Mouse (Mus musculus): ENCODE data around the gene 1700001K19Rik. TPM values are rescaled to one million over a fixed set of nuclear protein-coding genes. Genes with fewer than 3 reads are reported as not detected.

1700001K19Rik gene
- polyA plus RNA-seq, 1 experiment from 2014 or later, result 0.42 TPM

DNA sequence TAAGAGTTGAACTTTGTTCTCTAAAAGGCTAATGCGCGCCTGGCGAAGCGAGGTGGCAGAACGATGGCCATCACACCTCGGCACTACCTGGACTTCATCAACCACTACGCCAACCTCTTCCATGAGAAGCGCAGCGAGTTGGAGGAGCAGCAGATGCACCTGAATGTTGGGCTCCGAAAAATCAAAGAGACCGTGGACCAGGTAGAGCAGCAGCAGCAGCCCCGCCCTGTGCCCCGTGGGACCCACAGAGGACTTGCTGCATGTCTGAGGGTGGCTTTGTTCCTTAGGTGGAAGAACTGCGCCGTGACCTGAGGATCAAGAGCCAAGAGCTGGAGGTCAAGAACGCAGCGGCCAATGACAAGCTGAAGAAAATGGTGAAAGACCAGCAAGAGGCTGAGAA is 31.0 kb downstream of the 1700001K19Rik start:
- no peak for DNase-seq (ENCODE audit: low spot score)
- Histone ChIP-seq H3K9me3 (ENCODE audit: control insufficient read depth, low read length) (no peaks in the 10 kb centered on the region), H3K27ac (ENCODE audit: low read depth, low read length) (no peak overlapping the region), H3K9ac (ENCODE audit: low read depth, low read length) (no peak overlapping the region), H3K4me3 (ENCODE audit: low read depth, low read length) (no peak overlapping the region), H3K27me3 (ENCODE audit: control insufficient read depth, insufficient read depth, low read length) (no peaks in the 10 kb centered on the region), H3K4me1 (replicated peaks; ENCODE audit: control insufficient read depth, insufficient read depth, low read length) (no peaks in the 10 kb centered on the region), H3K4me2 (replicated peaks; ENCODE audit: low read depth, low read length) (no peak overlapping the region), H3K36me3 (ENCODE audit: control insufficient read depth, insufficient read depth, low read length) (peaks cover 56% of the 10 kb centered on the region)
- no peak for ATAC-seq (ENCODE audit: low FRiP score)
- 98% methylated on average over 17 of the region's 17 CpGs for WGBS

DNA sequence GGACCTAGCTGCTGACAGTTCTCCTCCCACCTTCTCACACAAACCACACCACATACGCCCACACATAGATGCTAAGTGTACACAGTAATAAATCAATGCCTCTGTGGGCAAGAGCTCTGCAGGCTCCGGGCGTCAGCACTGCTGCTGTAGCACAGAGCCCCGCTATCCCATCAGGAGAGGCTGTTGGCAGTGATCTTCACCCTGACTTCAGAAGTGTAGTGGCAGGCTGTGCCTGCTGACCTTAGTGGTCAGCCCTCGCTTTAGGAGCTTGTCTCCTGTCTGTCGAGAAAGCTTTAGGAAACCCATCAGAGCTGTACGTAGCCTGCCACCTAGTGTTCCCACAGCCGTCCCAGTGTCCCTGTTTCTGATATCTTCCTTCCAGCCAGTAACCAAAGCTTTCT is 32.2 kb downstream of the 1700001K19Rik start:
- H3K27ac ChIP-seq (ENCODE audit: low read depth, low read length), result no peak overlapping the region
- no peak overlapping the region for H3K4me2 ChIP-seq (replicated peaks; ENCODE audit: low read depth, low read length)
- H3K36me3 ChIP-seq (ENCODE audit: control insufficient read depth, insufficient read depth, low read length), result peaks cover 54% of the 10 kb centered on the region
- H3K9me3 ChIP-seq (ENCODE audit: control insufficient read depth, low read length), result no peaks in the 10 kb centered on the region
- WGBS, result 89% methylated on average over 8 of the region's 8 CpGs
- H3K9ac ChIP-seq (ENCODE audit: low read depth, low read length), result no peak overlapping the region
- no peaks in the 10 kb centered on the region for H3K4me1 ChIP-seq (replicated peaks; ENCODE audit: control insufficient read depth, insufficient read depth, low read length)
- H3K4me3 ChIP-seq (ENCODE audit: low read depth, low read length), result no peak overlapping the region
- H3K27me3 ChIP-seq (ENCODE audit: control insufficient read depth, insufficient read depth, low read length), result no peaks in the 10 kb centered on the region
- DNase-seq (ENCODE audit: low spot score) (no peak), ATAC-seq (ENCODE audit: low FRiP score) (no peak)

DNA sequence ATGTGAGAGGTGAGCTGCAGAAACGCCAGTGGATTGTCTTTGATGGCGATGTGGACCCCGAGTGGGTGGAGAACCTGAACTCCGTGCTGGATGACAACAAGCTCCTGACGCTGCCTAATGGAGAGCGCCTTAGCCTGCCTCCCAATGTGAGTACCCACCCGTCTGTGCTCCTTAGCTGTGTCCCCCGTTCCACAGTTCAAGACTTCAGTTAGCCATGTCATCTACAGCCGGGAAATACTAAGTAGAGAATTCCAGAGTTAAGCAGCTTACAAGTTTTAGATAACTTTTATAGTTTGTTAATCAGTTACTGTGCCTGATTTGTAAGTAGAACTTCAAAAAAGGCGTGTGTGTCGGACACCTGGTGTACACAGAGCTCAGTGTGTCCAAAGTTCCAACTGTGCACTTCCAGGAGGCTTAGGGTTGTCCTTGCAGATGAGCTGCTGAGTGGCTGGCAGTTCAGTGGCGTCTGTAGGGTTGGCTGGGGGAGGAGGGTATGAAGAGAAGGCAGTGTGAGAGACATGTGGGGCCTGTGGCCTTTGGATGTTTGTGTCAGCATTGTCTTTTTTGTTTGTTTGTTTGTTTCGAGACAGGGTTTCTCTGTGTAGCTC is 44.8 kb downstream of the 1700001K19Rik start:
- no peak overlapping the region for H3K27ac ChIP-seq (ENCODE audit: low read depth, low read length)
- 95% methylated on average over 13 of the region's 13 CpGs for WGBS
- H3K9ac ChIP-seq (ENCODE audit: low read depth, low read length), result no peak overlapping the region
- no peaks in the 10 kb centered on the region for H3K4me1 ChIP-seq (replicated peaks; ENCODE audit: control insufficient read depth, insufficient read depth, low read length)
- H3K9me3 ChIP-seq (ENCODE audit: control insufficient read depth, low read length), result no peaks in the 10 kb centered on the region
- H3K4me2 ChIP-seq (replicated peaks; ENCODE audit: low read depth, low read length), result no peak overlapping the region
- H3K27me3 ChIP-seq (ENCODE audit: control insufficient read depth, insufficient read depth, low read length), result no peaks in the 10 kb centered on the region
- H3K36me3 ChIP-seq (ENCODE audit: control insufficient read depth, insufficient read depth, low read length), result peaks cover 38% of the 10 kb centered on the region
- H3K4me3 ChIP-seq (ENCODE audit: low read depth, low read length), result no peak overlapping the region
- DNase-seq (ENCODE audit: low spot score) (no peak), ATAC-seq (ENCODE audit: low FRiP score) (no peak)

DNA sequence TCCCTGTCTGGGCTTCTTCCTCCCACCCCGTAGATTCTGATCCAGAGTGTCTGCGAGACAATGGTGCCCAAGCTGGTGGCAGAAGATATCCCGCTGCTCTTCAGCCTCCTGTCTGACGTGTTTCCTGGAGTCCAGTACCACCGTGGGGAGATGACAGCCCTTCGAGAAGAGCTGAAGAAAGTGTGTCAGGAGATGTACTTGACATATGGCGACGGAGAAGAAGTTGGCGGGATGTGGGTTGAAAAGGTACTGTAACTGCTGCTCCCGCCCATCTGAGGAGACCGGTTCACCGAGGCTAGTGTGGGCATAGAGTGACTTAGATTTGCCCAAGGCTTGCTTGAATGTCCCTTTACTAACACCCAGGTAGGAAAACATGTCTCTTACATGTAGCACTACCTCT is 46.1 kb downstream of the 1700001K19Rik start:
- Histone ChIP-seq H3K9me3 (ENCODE audit: control insufficient read depth, low read length) (no peaks in the 10 kb centered on the region), H3K36me3 (ENCODE audit: control insufficient read depth, insufficient read depth, low read length) (peaks cover 40% of the 10 kb centered on the region), H3K4me1 (replicated peaks; ENCODE audit: control insufficient read depth, insufficient read depth, low read length) (no peaks in the 10 kb centered on the region), H3K27me3 (ENCODE audit: control insufficient read depth, insufficient read depth, low read length) (no peaks in the 10 kb centered on the region), H3K4me2 (replicated peaks; ENCODE audit: low read depth, low read length) (no peak overlapping the region), H3K4me3 (ENCODE audit: low read depth, low read length) (no peak overlapping the region), H3K27ac (ENCODE audit: low read depth, low read length) (no peak overlapping the region), H3K9ac (ENCODE audit: low read depth, low read length) (no peak overlapping the region)
- ATAC-seq (ENCODE audit: low FRiP score) (no peak), DNase-seq (ENCODE audit: low spot score) (no peak)
- 95% methylated on average over 12 of the region's 12 CpGs for WGBS

DNA sequence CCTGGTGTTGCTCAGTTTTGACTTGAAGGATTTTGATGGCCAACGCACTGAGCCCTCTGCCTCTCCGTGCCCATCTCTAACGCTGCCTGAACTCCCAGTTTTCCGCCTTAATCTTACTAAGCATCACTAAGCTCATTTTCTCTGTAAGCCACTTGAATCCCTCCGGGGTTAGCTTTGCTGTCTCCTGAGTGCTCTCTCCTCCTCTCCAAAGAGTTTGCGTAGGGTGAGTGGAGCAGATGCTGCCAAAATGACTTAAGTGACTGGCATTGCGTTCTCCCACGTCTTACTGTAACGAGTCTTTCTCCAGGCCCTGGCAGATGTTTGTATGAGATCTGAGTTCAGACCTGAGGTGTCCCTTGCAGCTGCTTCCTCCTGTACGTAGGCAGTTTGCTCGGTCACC is 52.4 kb downstream of the 1700001K19Rik start:
- Histone ChIP-seq H3K9me3 (ENCODE audit: control insufficient read depth, low read length) (no peaks in the 10 kb centered on the region), H3K4me2 (replicated peaks; ENCODE audit: low read depth, low read length) (no peak overlapping the region), H3K27me3 (ENCODE audit: control insufficient read depth, insufficient read depth, low read length) (no peaks in the 10 kb centered on the region), H3K27ac (ENCODE audit: low read depth, low read length) (no peak overlapping the region), H3K4me1 (replicated peaks; ENCODE audit: control insufficient read depth, insufficient read depth, low read length) (no peaks in the 10 kb centered on the region), H3K4me3 (ENCODE audit: low read depth, low read length) (no peak overlapping the region), H3K9ac (ENCODE audit: low read depth, low read length) (no peak overlapping the region), H3K36me3 (ENCODE audit: control insufficient read depth, insufficient read depth, low read length) (peaks cover 60% of the 10 kb centered on the region)
- 97% methylated on average over 11 of the region's 11 CpGs for WGBS
- DNase-seq (ENCODE audit: low spot score) (no peak), ATAC-seq (ENCODE audit: low FRiP score) (no peak)

Other genes with a start within 250 kb of the 1700001K19Rik start
- gene Ppp2r5c, start 235.5 kb downstream of the 1700001K19Rik start, polyA plus RNA-seq (2014; fragmentation: Nextera tagmentation; extraction: Ambion mirVana), result 162 and 172 TPM in 2 replicates
- gene Dync1h1, start 81.2 kb downstream of the 1700001K19Rik start, polyA plus RNA-seq (2014; fragmentation: Nextera tagmentation; extraction: Ambion mirVana), result 81.7 and 93.0 TPM in 2 replicates
- gene Hsp90aa1, start 20.1 kb upstream of the 1700001K19Rik start, polyA plus RNA-seq (2014; fragmentation: Nextera tagmentation; extraction: Ambion mirVana), result 1,493 and 1,600 TPM in 2 replicates
- gene Wdr20, start 55.3 kb upstream of the 1700001K19Rik start, polyA plus RNA-seq (2014; fragmentation: Nextera tagmentation; extraction: Ambion mirVana), result 22.8 and 25.6 TPM in 2 replicates
- 11.0 and 14.4 TPM in 2 replicates for gene Mok, start 158.3 kb upstream of the 1700001K19Rik start, polyA plus RNA-seq (2014; fragmentation: Nextera tagmentation; extraction: Ambion mirVana)
- 2.5 and 3.2 TPM in 2 replicates for gene Zfp839, start 167.6 kb upstream of the 1700001K19Rik start, polyA plus RNA-seq (2014; fragmentation: Nextera tagmentation; extraction: Ambion mirVana)
- 79.4 and 82.1 TPM in 2 replicates for gene Cinp, start 206.5 kb upstream of the 1700001K19Rik start, polyA plus RNA-seq (2014; fragmentation: Nextera tagmentation; extraction: Ambion mirVana)
- gene Tecpr2, start 206.6 kb upstream of the 1700001K19Rik start, polyA plus RNA-seq (2014; fragmentation: Nextera tagmentation; extraction: Ambion mirVana), result 4.1 and 4.3 TPM in 2 replicates